Mouse (Mus musculus): ENCODE measurements around the gene Hexim1. TPM values are rescaled to one million over a fixed set of nuclear protein-coding genes. Genes with fewer than 3 reads are reported as not detected.

Gene Hexim1
- total RNA-seq, 2 experiments from 2014 or later: 49.6 to 50.0 TPM

GRCm38 (mm10) chr11:103076581-103076980 is 39.5 kb upstream of the Hexim1 start:
- TF ChIP-seq CTCF (IDR thresholded peaks at IDR 0.05): no peak
- intact Hi-C loops (cut with DNase I): no loop called here
- no peak for DNase-seq (ENCODE audit: extremely low spot score in 1 of 2, low spot score in 2 of 2)
- no peak overlapping the region for H3K4me3 ChIP-seq
- H3K27ac ChIP-seq: no peak overlapping the region

GRCm38 (mm10) chr11:103078131-103078530 is 37.9 kb upstream of the Hexim1 start:
- intact Hi-C loops (cut with DNase I): no loop called here
- TF ChIP-seq CTCF (IDR thresholded peaks at IDR 0.05): no peak
- no peak overlapping the region for H3K4me3 ChIP-seq
- no peak for DNase-seq (ENCODE audit: extremely low spot score in 1 of 2, low spot score in 2 of 2)
- H3K27ac ChIP-seq: no peak overlapping the region

- no peak for DNase-seq (ENCODE audit: extremely low spot score in 1 of 2, low spot score in 2 of 2)
- intact Hi-C loops (cut with DNase I): no loop called here
- Histone ChIP-seq H3K4me3 (no peak overlapping the region), H3K27ac (peak overlapping the region; percentile 61)
- TF ChIP-seq CTCF (IDR thresholded peaks at IDR 0.05): peak; percentile 9; the same call in 1 of the 2 replicates
Measured at GRCm38 (mm10) chr11:103080323-103081091, 35.5 kb upstream of the Hexim1 start.

GRCm38 (mm10) chr11:103081631-103082030 is 34.4 kb upstream of the Hexim1 start:
- TF ChIP-seq CTCF (IDR thresholded peaks at IDR 0.05): no peak
- no peak for DNase-seq (ENCODE audit: extremely low spot score in 1 of 2, low spot score in 2 of 2)
- intact Hi-C loops (cut with DNase I): no loop called here
- Histone ChIP-seq H3K27ac (no peak overlapping the region), H3K4me3 (no peak overlapping the region)

- no peak for DNase-seq (ENCODE audit: extremely low spot score in 1 of 2, low spot score in 2 of 2)
- Histone ChIP-seq H3K27ac (no peak overlapping the region), H3K4me3 (no peak overlapping the region)
- intact Hi-C loops (cut with DNase I): no loop called here
- TF ChIP-seq CTCF (IDR thresholded peaks at IDR 0.05): no peak
Measured at GRCm38 (mm10) chr11:103093306-103093705, 22.7 kb upstream of the Hexim1 start.

GRCm38 (mm10) chr11:103093862-103094833 is 21.9 kb upstream of the Hexim1 start:
- no peak for TF ChIP-seq CTCF (IDR thresholded peaks at IDR 0.05)
- Histone ChIP-seq H3K4me3 (no peak overlapping the region), H3K27ac (no peak overlapping the region)
- no peak for DNase-seq (ENCODE audit: extremely low spot score in 1 of 2, low spot score in 2 of 2)
- intact Hi-C loops (cut with DNase I): no loop called here

- Histone ChIP-seq H3K4me3 (no peak overlapping the region), H3K27ac (no peak overlapping the region)
- DNase-seq (ENCODE audit: extremely low spot score in 1 of 2, low spot score in 2 of 2): no peak
- TF ChIP-seq CTCF (IDR thresholded peaks at IDR 0.05): no peak
- intact Hi-C loops (cut with DNase I): no loop called here
Measured at GRCm38 (mm10) chr11:103095107-103095670, 20.8 kb upstream of the Hexim1 start.

GRCm38 (mm10) chr11:103095801-103096200 is 20.2 kb upstream of the Hexim1 start:
- intact Hi-C loops (cut with DNase I): no loop called here
- no peak for TF ChIP-seq CTCF (IDR thresholded peaks at IDR 0.05)
- no peak for DNase-seq (ENCODE audit: extremely low spot score in 1 of 2, low spot score in 2 of 2)
- no peak overlapping the region for H3K27ac ChIP-seq
- H3K4me3 ChIP-seq: no peak overlapping the region

- intact Hi-C loops (cut with DNase I): no loop called here
- DNase-seq (ENCODE audit: extremely low spot score in 1 of 2, low spot score in 2 of 2): peak in 1 of 2 experiments; percentile 9
- Histone ChIP-seq H3K4me3 (no peak overlapping the region), H3K27ac (no peak overlapping the region)
- TF ChIP-seq CTCF (IDR thresholded peaks at IDR 0.05): no peak
Measured at GRCm38 (mm10) chr11:103096979-103097894, 18.8 kb upstream of the Hexim1 start.

- no peak overlapping the region for H3K4me3 ChIP-seq
- intact Hi-C loops (cut with DNase I): no loop called here
- no peak overlapping the region for H3K27ac ChIP-seq
- no peak for DNase-seq (ENCODE audit: extremely low spot score in 1 of 2, low spot score in 2 of 2)
- no peak for TF ChIP-seq CTCF (IDR thresholded peaks at IDR 0.05)
Measured at GRCm38 (mm10) chr11:103098531-103099190, 17.4 kb upstream of the Hexim1 start.
